Mouse (Mus musculus) forebrain, embryonic 11.5 days (tissue): ENCODE results near the gene Itpkb. TPM values are rescaled to one million over a fixed set of nuclear protein-coding genes. Genes with fewer than 3 reads are reported as not detected.

Experiments used
- ATAC-seq: fragments of 200-750 bp; cut with Nextera tagmentation; replicated peaks from 2 replicates; pipeline ENCODE4 v1.8.0; 2017; ENCODE audit warnings: moderate TSS enrichment; ENCODE audit not compliant: low FRiP score
- DNase-seq: peaks from one replicate; pipeline ENCODE4 v3.0.0-alpha.2; 2017; ENCODE audit warnings: low spot score
- H3K27ac ChIP-seq: fragments of 300-500 bp; sonication (generic); 2 replicates; pipeline ENCODE4 v1.5.1; 2014; ENCODE audit warnings: low read depth, low read length
- H3K27me3 ChIP-seq: fragments of 300-500 bp; sonication (generic); 2 replicates; pipeline ENCODE4 v1.6.1; 2014; ENCODE audit warnings: mild to moderate bottlenecking, low read length, mixed read lengths; ENCODE audit not compliant: control insufficient read depth, insufficient read depth
- H3K36me3 ChIP-seq: fragments of 300-500 bp; sonication (generic); 2 replicates; pipeline ENCODE4 v1.6.1; 2014; ENCODE audit warnings: mild to moderate bottlenecking, low read length, moderate library complexity, mixed read lengths; ENCODE audit not compliant: control insufficient read depth, insufficient read depth
- H3K4me1 ChIP-seq: fragments of 300-500 bp; sonication (generic); replicated peaks from 2 replicates; pipeline ENCODE4 v1.6.1; 2014; ENCODE audit warnings: low read length, mixed read lengths; ENCODE audit not compliant: control insufficient read depth, insufficient read depth
- H3K4me2 ChIP-seq: fragments of 300-500 bp; sonication (generic); 2 replicates; pipeline ENCODE4 v1.6.1; 2014; ENCODE audit warnings: low read depth, mild to moderate bottlenecking, low read length, moderate library complexity, mixed read lengths; ENCODE audit not compliant: severe bottlenecking
- H3K4me3 ChIP-seq: fragments of 300-500 bp; sonication (generic); 2 replicates; pipeline ENCODE4 v1.5.1; 2014; ENCODE audit warnings: low read depth, low read length
- H3K9ac ChIP-seq: fragments of 300-500 bp; sonication (generic); 2 replicates; pipeline ENCODE4 v1.6.1; 2014; ENCODE audit warnings: low read length
- H3K9me3 ChIP-seq: fragments of 300-500 bp; sonication (generic); 2 replicates; pipeline ENCODE4 v1.6.1; 2016; ENCODE audit warnings: low read length, mixed read lengths; ENCODE audit not compliant: control insufficient read depth
- WGBS: fragments of 180-500 bp; shearing (Covaris S2); extraction: QIAGEN DNeasy Blood & Tissue Kit; methylation state at CpG from one replicate; pipeline ENCODE4 v1.1.7; 2014; 5-methylcytosine and 5-hydroxymethylcytosine counted together
- polyA plus RNA-seq: library from polyadenylated mRNA; unstranded; fragments of >200 nt; fragmentation: Nextera tagmentation; extraction: Ambion mirVana; gene quantifications from 2 replicates; pipeline ENCODE4 v1.2.1, GENCODE M21; 2014

Gene Itpkb
- polyA plus RNA-seq, 1 experiment from 2014 or later, result 3.2 TPM

DNA sequence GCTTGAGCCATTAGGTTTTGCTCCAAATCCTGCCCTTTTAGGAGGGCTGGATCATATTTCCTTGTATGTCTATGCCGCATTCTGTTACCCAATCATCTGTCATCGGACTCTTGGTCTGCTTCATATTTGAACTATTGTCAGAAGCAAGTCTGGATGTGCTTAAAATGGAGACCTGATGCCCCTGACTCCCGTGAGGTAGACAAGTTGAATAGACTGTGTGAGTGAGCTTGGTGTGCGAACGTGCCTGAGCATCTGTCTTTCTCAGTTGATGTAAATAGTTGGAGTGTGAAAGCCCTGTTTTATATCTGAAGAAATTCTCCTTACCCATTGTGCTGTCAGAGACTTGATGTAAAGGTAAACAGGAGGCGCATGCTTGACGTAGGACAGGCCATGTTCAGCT, 46.3 kb downstream of the Itpkb start:
- no peak overlapping the region for H3K9ac ChIP-seq

DNA sequence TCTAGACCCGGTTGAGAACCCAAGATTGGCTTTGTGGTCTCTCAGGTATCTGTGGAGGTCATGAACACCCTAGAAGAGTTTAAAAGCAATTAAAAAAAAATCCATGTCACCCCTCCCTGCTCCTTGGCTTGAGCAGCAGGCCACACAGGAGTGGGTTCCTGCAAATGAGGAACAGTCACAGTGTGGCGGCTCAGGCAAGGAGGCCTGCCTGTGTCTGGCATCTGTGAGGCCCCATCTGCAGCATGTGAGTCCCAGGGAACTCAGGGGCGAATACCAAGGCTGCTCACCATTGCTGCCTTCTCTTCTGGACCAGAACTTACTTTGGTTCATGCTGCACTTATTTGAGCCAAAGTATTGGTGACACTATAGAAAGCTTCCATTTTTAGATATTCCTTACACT, 49.3 kb downstream of the Itpkb start:
- no peak overlapping the region for H3K4me3 ChIP-seq
- H3K36me3 ChIP-seq, result no peaks in the 10 kb centered on the region
- no peak overlapping the region for H3K4me2 ChIP-seq
- no peak overlapping the region for H3K27ac ChIP-seq
- WGBS, result 75% methylated on average over 3 of the region's 3 CpGs
- no peaks in the 10 kb centered on the region for H3K9me3 ChIP-seq
- DNase-seq (no peak), ATAC-seq (no peak)
- no peak overlapping the region for H3K9ac ChIP-seq
- 0 out of 2 replicates have a peak, but pooled peaks cover 3% of the 10 kb centered on the region for H3K4me1 ChIP-seq
- no peaks in the 10 kb centered on the region for H3K27me3 ChIP-seq

More for the DNA sequence above, 46.3 kb downstream of the Itpkb start:
- H3K4me3 ChIP-seq, result no peak overlapping the region
- H3K36me3 ChIP-seq, result no peaks in the 10 kb centered on the region
- no peak for ATAC-seq
- no peaks in the 10 kb centered on the region for H3K27me3 ChIP-seq
- H3K4me1 ChIP-seq, result no peaks in the 10 kb centered on the region
- no peaks in the 10 kb centered on the region for H3K9me3 ChIP-seq
- no peak overlapping the region for H3K27ac ChIP-seq
- H3K4me2 ChIP-seq, result no peak overlapping the region
- WGBS, result 80% methylated on average over 7 of the region's 7 CpGs
- DNase-seq, result no peak

DNA sequence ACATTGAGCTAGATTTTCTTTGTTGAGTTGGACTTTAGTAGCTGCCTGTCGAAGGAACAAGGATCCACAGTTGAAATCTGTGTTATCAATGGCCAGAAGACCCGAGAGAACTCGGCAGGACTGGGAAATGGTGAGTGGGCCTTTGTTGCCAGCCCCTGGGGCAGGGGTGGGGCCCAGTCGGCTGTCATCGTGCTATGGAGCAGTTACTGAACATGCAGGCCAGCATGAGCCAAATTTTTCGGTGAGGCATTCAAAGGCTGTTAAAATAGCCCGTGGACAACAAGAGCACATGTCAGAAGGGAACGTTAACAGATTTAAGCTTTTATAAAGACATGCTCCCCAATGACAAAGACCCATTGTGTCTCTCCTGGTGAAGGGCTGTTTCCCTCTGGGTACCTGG, 52.1 kb downstream of the Itpkb start:
- WGBS, result 56% methylated on average over 8 of the region's 8 CpGs
- no peak for ATAC-seq
- Histone ChIP-seq H3K4me2 (no peak overlapping the region), H3K27me3 (no peaks in the 10 kb centered on the region), H3K4me1 (0 out of 2 replicates have a peak, but pooled peaks cover 3% of the 10 kb centered on the region), H3K27ac (no peak overlapping the region), H3K4me3 (no peak overlapping the region), H3K9me3 (no peaks in the 10 kb centered on the region), H3K9ac (no peak overlapping the region), H3K36me3 (no peaks in the 10 kb centered on the region)
- no peak for DNase-seq

DNA sequence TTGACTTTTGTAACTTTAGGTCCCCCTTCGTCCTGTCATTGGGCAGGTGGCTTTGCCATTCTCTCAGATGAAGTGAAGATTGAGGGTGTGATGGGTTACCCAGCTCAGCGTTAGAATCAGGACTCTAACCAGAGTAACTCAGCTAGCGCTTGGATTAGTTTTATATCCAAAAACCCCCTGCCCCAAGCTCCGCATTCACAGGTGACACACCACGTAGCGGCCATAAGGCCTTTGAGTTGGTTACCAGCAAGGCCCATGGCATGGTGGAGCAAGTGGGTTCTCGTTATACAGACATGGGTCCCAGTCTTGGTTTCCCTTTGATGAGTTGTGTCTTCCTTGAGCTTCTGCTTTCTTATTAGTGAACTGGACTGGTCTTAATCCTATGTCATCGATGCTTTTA, 53.6 kb downstream of the Itpkb start:
- Histone ChIP-seq H3K27me3 (no peaks in the 10 kb centered on the region), H3K9me3 (no peaks in the 10 kb centered on the region), H3K4me2 (no peak overlapping the region), H3K27ac (no peak overlapping the region), H3K36me3 (no peaks in the 10 kb centered on the region), H3K4me3 (no peak overlapping the region), H3K4me1 (0 out of 2 replicates have a peak, but pooled peaks cover 3% of the 10 kb centered on the region), H3K9ac (no peak overlapping the region)
- DNase-seq (no peak), ATAC-seq (no peak)
- WGBS, result 94% methylated on average over 8 of the region's 8 CpGs

DNA sequence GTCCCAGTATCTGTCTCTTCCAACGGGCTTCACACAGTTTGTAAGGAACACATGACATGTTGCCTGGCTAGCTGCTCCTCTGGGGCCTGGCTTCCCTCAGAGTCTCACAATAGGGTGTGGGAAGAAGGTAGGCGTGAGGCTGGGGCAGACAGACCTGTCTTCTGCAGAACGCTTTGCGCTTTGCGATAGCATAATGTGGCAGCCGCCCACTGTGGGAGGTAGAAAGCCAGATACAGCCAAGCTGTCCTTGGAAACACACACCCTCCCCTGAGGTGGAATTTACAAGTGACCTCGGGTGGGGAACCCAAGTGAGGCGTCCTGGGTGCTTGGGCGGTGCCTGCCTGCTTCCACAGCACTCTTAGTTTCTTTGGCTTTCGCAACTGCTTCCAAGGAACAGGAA, 54.2 kb downstream of the Itpkb start:
- Histone ChIP-seq H3K27ac (no peak overlapping the region), H3K4me3 (no peak overlapping the region), H3K9me3 (no peaks in the 10 kb centered on the region), H3K4me1 (0 out of 2 replicates have a peak, but pooled peaks cover 3% of the 10 kb centered on the region), H3K27me3 (no peaks in the 10 kb centered on the region), H3K4me2 (no peak overlapping the region), H3K36me3 (no peaks in the 10 kb centered on the region), H3K9ac (no peak overlapping the region)
- DNase-seq (no peak), ATAC-seq (no peak)
- 76% methylated on average over 10 of the region's 10 CpGs for WGBS

DNA sequence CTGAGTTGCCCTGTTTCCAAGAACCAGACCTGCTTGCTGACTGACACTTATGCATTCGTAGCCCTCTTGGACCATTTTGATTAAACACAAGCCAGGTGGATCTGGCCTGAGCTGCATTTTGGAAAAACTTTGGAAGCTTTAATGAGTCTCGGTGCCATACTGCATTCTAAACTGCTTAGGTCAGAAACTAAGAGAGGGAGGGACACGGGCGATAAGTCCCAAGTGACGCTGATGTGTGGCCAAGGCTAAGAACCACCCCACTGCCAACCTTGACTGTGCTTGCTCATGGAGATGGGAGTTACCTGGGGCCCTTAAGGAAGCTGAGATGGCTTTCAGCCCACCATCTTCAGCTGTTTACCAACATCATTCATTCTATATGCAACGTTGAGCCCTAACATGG, 55.0 kb downstream of the Itpkb start:
- 91% methylated on average over 6 of the region's 6 CpGs for WGBS
- H3K4me2 ChIP-seq, result no peak overlapping the region
- DNase-seq (no peak), ATAC-seq (no peak)
- no peaks in the 10 kb centered on the region for H3K27me3 ChIP-seq
- H3K4me3 ChIP-seq, result no peak overlapping the region
- 0 out of 2 replicates have a peak, but pooled peaks cover 3% of the 10 kb centered on the region for H3K4me1 ChIP-seq
- H3K36me3 ChIP-seq, result no peaks in the 10 kb centered on the region
- no peak overlapping the region for H3K27ac ChIP-seq
- no peak overlapping the region for H3K9ac ChIP-seq
- H3K9me3 ChIP-seq, result no peaks in the 10 kb centered on the region

DNA sequence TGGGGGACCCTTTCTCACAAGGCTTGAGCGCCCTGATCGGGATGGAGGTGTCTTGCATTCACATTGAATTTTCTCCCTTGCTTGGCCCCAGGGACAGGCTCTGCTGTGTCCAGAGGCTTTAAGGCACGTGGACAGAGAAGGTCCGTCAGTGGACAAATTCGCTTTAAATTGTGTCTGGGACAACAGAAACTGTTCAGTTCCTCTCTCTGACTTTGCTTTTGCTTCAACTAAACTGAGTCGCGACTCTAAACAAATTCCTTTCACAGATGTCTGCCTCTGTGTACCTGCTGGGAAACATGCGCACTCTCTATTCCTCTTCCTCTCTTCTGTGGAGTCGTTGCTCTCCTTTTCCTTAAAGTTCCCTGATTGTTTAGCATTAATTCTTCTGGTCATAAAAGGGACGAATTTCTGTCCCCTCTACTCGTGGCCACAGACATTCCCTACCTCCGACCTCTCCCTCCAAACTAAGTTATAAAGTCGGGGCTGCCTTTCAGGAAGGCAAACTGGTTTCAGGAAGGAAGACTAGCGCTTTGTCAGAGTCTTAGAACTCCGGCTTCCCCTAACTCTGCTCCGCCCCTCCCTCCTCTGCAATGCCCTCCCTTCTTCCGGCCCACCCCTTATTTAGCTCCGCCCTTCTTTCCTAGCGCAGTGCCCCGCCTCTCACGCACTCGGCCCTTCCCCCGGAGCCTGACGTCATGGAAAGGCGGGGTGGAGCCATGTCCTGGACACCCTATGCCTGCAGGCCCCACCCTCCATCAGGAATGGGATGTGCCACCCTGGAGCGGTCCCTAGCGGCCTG, 56.9 kb downstream of the Itpkb start:
- H3K27ac ChIP-seq, result peak overlapping the region; percentile 48; the same call in 1 of the 2 replicates
- peak overlapping the region; percentile 69 for H3K9ac ChIP-seq
- H3K36me3 ChIP-seq, result no peaks in the 10 kb centered on the region
- 1% methylated on average over 27 of the region's 27 CpGs for WGBS
- peak overlapping the region; percentile 34 for H3K4me3 ChIP-seq
- DNase-seq, result peak; percentile 99
- ATAC-seq, result peak; percentile 98
- peak overlapping the region; percentile 70 for H3K4me2 ChIP-seq
- H3K4me1 ChIP-seq, result 0 out of 2 replicates have a peak, but pooled peaks cover 3% of the 10 kb centered on the region
- no peaks in the 10 kb centered on the region for H3K27me3 ChIP-seq
- H3K9me3 ChIP-seq, result no peaks in the 10 kb centered on the region

DNA sequence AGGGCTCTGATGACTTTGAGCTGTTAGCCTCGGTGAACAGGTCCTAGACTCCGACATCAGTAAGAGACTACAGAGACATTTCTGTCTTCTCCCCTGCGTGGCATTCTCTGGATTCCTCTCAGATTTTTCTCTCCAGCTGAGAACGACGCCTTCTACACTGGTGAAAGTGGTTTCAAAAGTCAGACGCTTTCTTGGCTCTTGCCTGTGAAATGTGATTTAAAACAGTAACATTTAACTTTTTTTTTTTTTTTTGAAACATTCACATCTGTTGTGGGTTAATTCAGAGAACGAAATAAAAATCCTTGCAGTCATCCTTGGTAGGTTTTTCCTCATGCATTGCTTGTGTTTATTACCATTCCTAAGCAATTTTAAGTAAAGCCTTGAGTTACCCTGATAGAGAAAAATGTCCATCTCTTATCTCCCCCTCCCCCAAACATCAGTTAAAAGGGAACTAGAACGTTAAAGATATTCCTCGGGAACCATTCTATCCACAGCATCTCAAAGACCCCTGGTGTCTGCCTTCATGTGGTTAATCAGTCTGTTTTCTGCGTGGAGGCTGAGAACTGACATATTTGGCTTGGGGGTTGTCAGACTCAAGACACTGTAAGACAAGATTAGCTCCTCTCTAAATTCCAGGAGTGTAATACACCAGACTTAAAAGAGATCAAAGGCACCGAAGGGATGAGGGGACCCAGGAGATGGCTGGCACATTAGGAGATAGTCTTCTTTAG, 57.6 kb downstream of the Itpkb start:
- no peak for DNase-seq
- 23% methylated on average over 11 of the region's 11 CpGs for WGBS
- Histone ChIP-seq H3K36me3 (no peaks in the 10 kb centered on the region), H3K4me3 (peak overlapping the region; percentile 34; the same call in 1 of the 2 replicates), H3K9ac (peak overlapping the region; percentile 33), H3K4me1 (no peaks in the 10 kb centered on the region), H3K27ac (no peak overlapping the region), H3K4me2 (peak overlapping the region; percentile 70), H3K9me3 (no peaks in the 10 kb centered on the region), H3K27me3 (no peaks in the 10 kb centered on the region)
- no peak for ATAC-seq
